Mouse (Mus musculus): ENCODE results near the gene Cygb. TPM values are rescaled to one million over a fixed set of nuclear protein-coding genes. Genes with fewer than 3 reads are reported as not detected.

The Cygb gene
- polyA plus RNA-seq, 1 experiment from 2014 or later: 14.7 TPM

Other genes starting within 250 kb of the Cygb start
- gene Rnf157, start 241.3 kb downstream of the Cygb start, polyA plus RNA-seq (2014; fragmentation: Nextera tagmentation; extraction: Ambion mirVana): 16.3 and 21.5 TPM in 2 replicates
- 95.5 and 100 TPM in 2 replicates for gene Ubald2, start 220.2 kb downstream of the Cygb start, polyA plus RNA-seq (2014; fragmentation: Nextera tagmentation; extraction: Ambion mirVana)
- gene Qrich2, start 188.1 kb downstream of the Cygb start, polyA plus RNA-seq (2014; fragmentation: Nextera tagmentation; extraction: Ambion mirVana): not detected in 2 replicates
- gene Prpsap1, start 160.1 kb downstream of the Cygb start, polyA plus RNA-seq (2014; fragmentation: Nextera tagmentation; extraction: Ambion mirVana): 138 and 153 TPM in 2 replicates
- 2.2 and 2.7 TPM in 2 replicates for gene Sphk1, start 123.4 kb downstream of the Cygb start, polyA plus RNA-seq (2014; fragmentation: Nextera tagmentation; extraction: Ambion mirVana)
- gene Ube2o, start 72.9 kb downstream of the Cygb start, polyA plus RNA-seq (2014; fragmentation: Nextera tagmentation; extraction: Ambion mirVana): 16.7 and 20.7 TPM in 2 replicates
- 0.36 TPM in 1 of 2 replicates, not detected in the other for gene Aanat, start 67.9 kb downstream of the Cygb start, polyA plus RNA-seq (2014; fragmentation: Nextera tagmentation; extraction: Ambion mirVana)
- 0.61 TPM in 2 replicates for gene Rhbdf2, start 27.3 kb downstream of the Cygb start, polyA plus RNA-seq (2014; fragmentation: Nextera tagmentation; extraction: Ambion mirVana)
- 1.4 and 1.7 TPM in 2 replicates for gene Prcd, start 779 bp downstream of the Cygb start, polyA plus RNA-seq (2014; fragmentation: Nextera tagmentation; extraction: Ambion mirVana)
- gene St6galnac1, start 121.2 kb upstream of the Cygb start, polyA plus RNA-seq (2014; fragmentation: Nextera tagmentation; extraction: Ambion mirVana): not detected in 2 replicates
- gene Mxra7, start 173.7 kb upstream of the Cygb start, polyA plus RNA-seq (2014; fragmentation: Nextera tagmentation; extraction: Ambion mirVana): 3.6 and 3.8 TPM in 2 replicates
- gene Mettl23, start 189.0 kb upstream of the Cygb start, polyA plus RNA-seq (2014; fragmentation: Nextera tagmentation; extraction: Ambion mirVana): 79.2 and 100 TPM in 2 replicates
- 64.6 and 81.1 TPM in 2 replicates for gene Jmjd6, start 189.1 kb upstream of the Cygb start, polyA plus RNA-seq (2014; fragmentation: Nextera tagmentation; extraction: Ambion mirVana)
- gene Mfsd11, start 198.1 kb upstream of the Cygb start, polyA plus RNA-seq (2014; fragmentation: Nextera tagmentation; extraction: Ambion mirVana): 31.8 and 46.6 TPM in 2 replicates
- 639 and 644 TPM in 2 replicates for gene Srsf2, start 198.8 kb upstream of the Cygb start, polyA plus RNA-seq (2014; fragmentation: Nextera tagmentation; extraction: Ambion mirVana)